Mouse (Mus musculus) adrenal gland, postnatal 0 days (tissue): ENCODE data around the gene Tmtc4. TPM values are rescaled to one million over a fixed set of nuclear protein-coding genes. Genes with fewer than 3 reads are reported as not detected.

ENCODE experiments used
- polyA plus RNA-seq: library from polyadenylated mRNA; unstranded; fragments of >200 nt; fragmentation: Nextera tagmentation; extraction: Ambion mirVana; gene quantifications from 2 replicates; pipeline ENCODE4 v1.2.1, GENCODE M21; 2015

The Tmtc4 gene
- polyA plus RNA-seq, result 17.1 and 19.4 TPM in 2 replicates

GRCm38 (mm10) chr14:122983226-122984215 is at the start of gene Tmtc4:
TSS of gene Tmtc4 (minus strand) at chr14:122984035.

GRCm38 (mm10) chr14:122913657-122914056 is 70.2 kb downstream of the Tmtc4 start, which contains the start of gene Ggact:
TSS of gene Ggact (minus strand) at chr14:122913757.

Other genes starting within 250 kb of the Tmtc4 start
- 31.1 and 37.6 TPM in 2 replicates for gene Ggact, start 70.3 kb downstream of the Tmtc4 start, polyA plus RNA-seq